Mouse (Mus musculus) retina, postnatal 1 day (tissue): ENCODE measurements around the gene Epha2.
A peak's percentile ranks its signal among the peaks of the same experiment; 100 is the strongest.

Experiments
- DNase-seq: peaks from one replicate; pipeline ENCODE4 v3.0.0-alpha.2; 2012

Epha2 gene

GRCm38 (mm10) chr4:141301116-141301553 lies at the start of gene Epha2:
Gene Epha2, plus strand, starts transcription at chr4:141301240.
- DNase-seq, result peak; percentile 95

DNA sequence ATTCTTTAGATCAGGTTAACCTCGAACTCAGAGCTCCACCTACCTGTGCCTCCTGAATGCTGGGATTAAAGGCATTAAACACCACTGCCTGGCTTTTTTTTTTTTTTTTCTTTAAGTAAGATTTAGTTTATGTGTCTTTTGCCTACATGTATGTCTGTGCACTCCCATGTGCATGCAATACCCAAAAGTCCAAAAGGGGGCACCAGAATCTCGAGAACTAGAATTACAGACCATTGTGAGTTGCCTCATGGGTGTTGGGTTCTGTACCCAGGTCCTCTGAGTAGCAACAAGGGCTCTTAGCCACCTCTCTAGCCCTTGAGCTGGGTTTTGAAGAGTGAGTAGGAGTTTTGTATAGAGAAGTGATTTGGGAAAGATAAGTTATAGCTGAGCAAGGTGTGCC lies 48.4 kb upstream of the Epha2 start:
- no peak for DNase-seq

DNA sequence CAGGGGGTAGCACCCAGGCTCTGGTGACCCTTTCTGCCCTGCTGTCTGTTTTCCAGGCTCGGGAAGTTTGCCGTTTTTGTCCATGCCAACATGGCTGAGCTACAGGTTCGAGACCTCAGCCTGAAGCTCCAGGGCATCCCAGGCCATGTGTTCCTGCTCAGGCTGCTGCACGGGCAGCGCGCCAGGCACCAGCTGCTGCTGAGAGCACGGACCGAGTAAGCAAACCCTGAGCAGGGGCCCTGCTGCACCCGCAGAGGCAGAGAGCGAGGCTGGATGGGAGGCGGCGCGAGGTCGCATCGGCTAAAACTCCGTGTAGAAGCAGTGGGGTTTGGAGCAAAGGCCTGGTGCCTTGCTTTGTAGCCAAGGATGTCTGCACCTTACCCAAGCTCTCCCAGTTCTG lies 46.8 kb upstream of the Epha2 start:
- no peak for DNase-seq

GRCm38 (mm10) chr4:141257440-141257839 lies 43.6 kb upstream of the Epha2 start:
- no peak for DNase-seq

GRCm38 (mm10) chr4:141259413-141259812 lies 41.6 kb upstream of the Epha2 start:
- DNase-seq, result no peak

GRCm38 (mm10) chr4:141260007-141260723 lies 40.9 kb upstream of the Epha2 start:
- no peak for DNase-seq

GRCm38 (mm10) chr4:141262906-141263637 lies 38.0 kb upstream of the Epha2 start:
- DNase-seq, result no peak

DNA sequence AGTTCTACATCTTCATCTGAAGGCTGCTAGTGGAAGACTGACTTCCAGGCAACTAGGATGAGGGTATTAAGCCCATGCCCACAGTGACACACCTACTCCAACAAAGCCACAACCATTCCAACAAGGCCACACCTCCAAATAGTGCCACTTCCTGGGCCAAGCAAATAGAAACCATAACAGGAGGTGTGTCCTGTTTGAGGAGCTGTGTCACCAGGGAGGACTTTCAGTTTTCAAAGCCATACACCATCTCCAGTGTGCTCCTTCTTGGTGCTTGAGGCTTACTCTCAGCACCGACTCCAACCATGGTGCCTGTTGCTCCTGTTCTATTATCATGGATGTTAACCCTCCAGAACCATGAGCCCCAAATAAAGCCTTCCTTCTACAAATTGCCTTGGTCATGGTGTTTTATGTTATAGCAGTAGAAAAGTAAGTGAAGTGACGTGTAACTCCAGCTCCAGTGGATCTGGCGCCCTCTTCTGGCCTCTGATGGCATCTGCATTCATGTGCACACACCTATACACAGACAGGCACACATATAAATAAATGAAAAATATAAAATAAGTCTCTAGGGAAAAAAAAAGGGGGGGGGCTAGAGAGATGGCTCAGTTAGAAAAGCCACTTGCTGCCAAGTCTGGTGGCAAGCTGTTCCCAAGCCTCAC lies 34.9 kb upstream of the Epha2 start:
- no peak for DNase-seq

DNA sequence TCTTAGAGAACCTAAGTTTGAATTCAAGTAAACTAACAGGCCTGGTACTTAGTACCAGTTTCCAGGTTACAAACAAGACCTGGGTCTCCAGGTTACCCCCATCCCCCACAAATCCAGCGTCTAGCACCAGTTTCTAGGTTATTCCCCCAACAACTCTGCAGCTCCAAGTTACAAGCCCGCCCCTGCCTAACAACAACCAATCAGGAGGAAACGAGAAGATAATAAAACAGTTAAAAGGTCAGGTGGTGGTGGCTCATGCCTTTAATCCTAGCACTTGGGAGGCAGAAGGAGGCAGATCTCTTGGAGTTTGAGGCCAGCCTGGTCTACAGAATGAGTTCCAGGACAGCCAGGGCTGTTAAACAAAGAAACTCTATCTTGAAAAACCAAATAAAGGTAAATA lies 33.8 kb upstream of the Epha2 start:
- no peak for DNase-seq

GRCm38 (mm10) chr4:141267837-141268236 lies 33.2 kb upstream of the Epha2 start:
- DNase-seq, result peak; percentile 84

DNA sequence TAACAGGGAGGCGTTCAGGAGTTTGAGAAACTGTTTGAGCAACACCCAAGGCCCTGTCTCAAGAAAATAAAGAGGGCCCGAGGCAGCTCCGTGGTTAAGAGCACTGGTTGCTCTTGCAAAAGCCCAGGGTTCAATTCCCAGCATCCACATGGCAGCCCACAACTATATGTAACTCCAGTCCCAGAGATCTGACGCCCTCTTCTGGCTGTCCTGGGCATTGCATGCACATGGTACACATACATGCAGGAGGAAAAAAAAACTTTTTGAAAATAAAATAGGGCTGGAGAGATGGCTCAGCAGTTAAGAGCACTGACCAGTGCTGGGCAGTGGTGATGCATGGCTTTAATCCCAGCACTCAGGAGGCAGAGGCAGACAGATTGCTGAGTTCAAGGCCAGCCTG lies 32.7 kb upstream of the Epha2 start:
- no peak for DNase-seq

DNA sequence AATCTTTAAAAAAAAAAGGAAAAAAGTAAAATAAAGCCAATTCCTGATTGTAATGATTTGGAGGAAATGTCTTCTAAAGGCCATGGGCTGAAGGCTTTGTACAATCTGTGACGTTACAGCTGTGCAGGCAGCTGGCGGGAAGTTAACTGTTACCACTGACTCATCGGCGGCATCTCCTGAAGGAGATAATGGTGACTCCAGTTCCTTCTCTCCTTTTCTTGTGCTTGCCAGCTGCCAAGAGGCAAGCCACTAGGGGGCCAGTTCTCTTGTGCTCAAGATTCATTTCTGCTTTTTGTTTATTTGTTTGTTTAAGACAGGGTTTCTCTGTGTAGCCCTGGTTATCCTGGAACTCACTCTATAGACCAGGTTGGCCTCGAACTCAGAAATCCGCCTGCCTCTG lies 32.0 kb upstream of the Epha2 start:
- no peak for DNase-seq

- no peak for DNase-seq
Measured at GRCm38 (mm10) chr4:141270201-141270940, 30.7 kb upstream of the Epha2 start.

GRCm38 (mm10) chr4:141271228-141271627 lies 29.8 kb upstream of the Epha2 start:
- no peak for DNase-seq

DNA sequence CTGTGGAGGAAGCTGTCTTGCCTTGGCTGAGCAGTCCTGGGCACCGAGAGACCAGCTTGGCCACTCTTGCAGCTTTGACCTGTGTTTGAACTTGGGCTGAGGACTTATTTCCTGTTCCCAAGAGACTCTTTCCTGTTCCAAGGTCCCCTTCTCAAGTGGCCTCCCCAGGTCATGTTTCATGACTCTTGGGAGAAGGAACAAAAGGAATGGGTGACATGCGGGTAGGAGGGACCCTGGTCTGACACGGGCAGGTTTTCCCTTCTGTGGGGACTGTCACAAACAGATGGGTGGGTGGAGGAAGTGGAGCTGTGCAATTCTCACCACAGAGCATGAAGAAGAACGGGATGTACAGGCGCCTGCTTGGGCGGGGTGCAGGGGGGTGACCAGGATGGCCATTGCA lies 29.3 kb upstream of the Epha2 start:
- DNase-seq, result no peak

DNA sequence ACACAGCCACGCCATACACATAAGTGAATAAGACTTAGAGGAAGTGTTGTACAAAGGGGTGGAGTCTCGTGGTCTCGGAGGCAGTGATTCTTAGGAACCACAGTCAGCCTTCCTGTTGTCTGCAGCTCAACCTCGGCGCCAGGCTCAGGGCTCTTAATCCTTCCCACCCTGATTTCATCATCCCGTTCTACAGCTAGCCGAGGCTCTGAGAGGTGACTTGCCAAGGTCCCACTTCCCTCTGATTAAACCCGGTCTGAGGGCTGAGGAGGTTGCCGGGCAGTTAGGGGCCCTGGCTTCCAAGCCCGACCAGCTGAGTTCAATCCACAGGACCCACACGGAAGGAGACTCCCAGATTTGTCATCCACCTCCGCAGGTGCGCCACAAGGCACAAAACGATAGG lies 28.2 kb upstream of the Epha2 start:
- no peak for DNase-seq

- peak; percentile 90 for DNase-seq
Measured at GRCm38 (mm10) chr4:141273296-141273695, 27.7 kb upstream of the Epha2 start.

DNA sequence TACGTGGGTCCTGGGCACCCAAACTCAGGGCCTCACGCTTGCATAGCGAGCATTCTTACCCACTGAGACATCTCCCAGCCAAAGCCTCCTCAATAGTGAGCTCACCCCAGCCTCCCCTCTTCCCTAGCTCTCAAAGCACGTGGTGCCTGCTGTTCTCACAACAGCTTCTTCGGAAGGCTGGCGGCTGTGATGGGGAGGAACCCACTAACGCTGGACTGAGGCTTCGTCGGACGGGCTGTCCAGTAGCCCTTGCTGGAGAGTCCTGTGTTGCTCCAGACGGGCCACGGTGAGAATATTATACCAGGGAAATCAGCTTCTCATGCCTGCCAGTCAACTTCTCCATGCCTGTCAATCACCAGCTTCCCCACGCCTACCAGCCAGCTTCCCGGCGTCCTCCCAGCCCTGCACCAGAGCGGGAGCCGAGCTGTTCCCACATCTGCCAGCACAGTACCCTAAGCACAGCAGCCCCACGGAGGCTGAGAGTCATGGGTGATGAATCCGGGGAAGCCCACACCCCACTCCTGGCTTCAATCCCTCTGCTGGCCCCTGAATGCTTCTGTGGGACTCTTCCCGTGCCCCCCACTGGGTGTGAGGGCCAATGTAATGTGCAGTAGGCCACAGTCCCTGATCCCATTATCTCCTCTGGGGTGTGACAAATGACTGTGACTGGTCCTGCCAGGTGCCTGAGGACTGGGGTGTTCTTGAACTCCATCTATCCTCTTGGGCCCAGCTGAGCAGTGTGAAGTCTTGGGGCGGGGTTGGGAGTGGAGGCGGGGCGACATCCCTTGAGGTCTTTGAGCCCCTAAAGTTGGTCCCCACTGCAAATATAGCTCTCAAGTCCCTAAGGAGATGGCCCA lies 26.3 kb upstream of the Epha2 start:
- peak; percentile 64 for DNase-seq

DNA sequence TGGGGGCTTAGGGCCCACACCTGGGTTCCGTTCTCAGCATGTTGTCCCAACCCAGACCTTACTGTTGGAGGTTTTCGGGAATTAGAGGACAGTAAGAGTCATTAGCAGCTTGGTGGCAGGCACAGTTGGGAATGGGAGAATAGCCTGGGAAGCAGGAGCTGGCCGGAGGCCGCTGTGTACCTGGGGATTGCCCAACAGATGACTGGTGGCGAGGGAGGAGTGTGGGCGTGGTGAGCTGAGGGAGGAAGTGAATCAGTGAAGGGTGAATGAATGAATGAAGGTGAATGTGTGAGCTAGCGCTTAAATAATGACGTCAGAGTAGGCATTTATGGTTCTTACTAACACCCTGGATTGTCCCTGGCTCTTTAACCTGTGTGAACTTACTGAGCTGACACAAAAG lies 23.9 kb upstream of the Epha2 start:
- no peak for DNase-seq

DNA sequence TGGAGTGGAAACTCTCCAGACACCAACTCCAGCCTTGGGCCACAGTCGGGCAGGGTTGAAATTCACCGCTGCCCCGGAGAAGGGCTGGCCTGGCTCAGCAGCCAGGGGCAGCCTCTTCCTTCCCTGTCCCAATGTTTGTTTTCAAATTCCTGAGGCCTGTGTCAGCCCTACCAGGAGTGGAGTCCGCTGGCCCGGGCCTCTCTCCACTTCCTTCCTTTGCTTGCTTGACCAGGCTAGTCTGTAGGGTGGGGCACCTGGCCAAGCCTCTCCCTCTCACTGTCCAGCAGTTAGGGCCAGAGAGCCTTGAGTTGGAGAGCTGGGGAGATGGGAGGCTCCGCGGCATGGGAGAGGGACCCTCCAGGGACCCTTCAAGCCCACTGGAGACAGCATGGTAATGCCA lies 22.9 kb upstream of the Epha2 start:
- DNase-seq, result no peak

GRCm38 (mm10) chr4:141279327-141279726 lies 21.7 kb upstream of the Epha2 start:
- DNase-seq, result peak; percentile 50

DNA sequence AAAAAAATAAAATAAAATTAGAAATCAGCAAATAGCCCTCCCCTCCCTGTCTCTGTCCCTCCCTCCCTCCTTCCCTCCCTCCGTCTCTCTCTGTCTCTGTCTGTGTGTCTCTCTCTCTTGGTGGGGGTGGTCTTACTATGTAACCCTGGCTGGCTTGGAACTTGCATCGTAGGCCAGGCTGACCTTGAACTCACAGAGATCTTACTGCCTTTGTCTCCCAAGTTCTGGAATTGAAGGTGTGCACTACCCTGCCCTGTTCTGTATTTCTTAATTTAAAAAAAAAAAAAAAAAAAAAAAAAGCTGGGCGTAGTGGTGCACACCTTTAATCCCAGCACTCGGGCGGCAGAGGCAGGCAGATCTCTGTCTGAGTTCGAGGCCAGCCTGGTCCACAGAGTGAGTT lies 21.3 kb upstream of the Epha2 start:
- no peak for DNase-seq
